Mouse (Mus musculus) E14TG2a.4 (cell line): ENCODE measurements around the gene Rxrb.
A peak's percentile ranks its signal among the peaks of the same experiment; 100 is the strongest.

ENCODE experiments used
- CTCF ChIP-seq: conservative IDR thresholded peaks from 2 replicates; pipeline ENCODE4 v1.5.1; 2014; ENCODE audit warnings: low read length
- NANOG ChIP-seq: IDR thresholded peaks from 2 replicates; pipeline ENCODE4 v1.6.1; 2014; ENCODE audit warnings: borderline replicate concordance, low read length, mixed read lengths

DNA sequence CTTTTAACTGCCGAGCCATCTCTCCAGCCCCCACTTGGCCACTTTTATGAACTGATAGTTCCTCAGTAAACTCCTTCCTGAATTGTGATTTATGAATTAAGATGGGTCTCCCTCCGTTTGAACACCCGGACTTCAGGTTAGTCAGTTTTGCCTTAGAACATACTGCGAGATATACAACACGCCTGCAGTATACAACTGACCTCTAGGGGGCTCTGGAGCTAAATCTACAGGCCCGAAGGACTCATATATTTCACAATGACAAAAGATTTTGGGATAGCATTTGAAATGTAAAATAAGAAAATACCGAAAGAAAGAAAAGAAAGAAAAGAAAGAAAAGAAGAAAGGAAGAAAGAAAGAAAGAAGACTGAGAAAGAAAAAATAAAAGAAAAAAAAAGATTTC lies 43.7 kb downstream of the Rxrb start:
- TF ChIP-seq CTCF = peak; percentile 91
- no peak for TF ChIP-seq NANOG
